Mouse (Mus musculus): Measurements from ENCODE around the gene Npw. TPM values are rescaled to one million over a fixed set of nuclear protein-coding genes. Genes with fewer than 3 reads are reported as not detected.
A peak's percentile ranks its signal among the peaks of the same experiment; 100 is the strongest.

Npw gene
- polyA plus RNA-seq (2015; fragmentation: Nextera tagmentation; extraction: Ambion mirVana): 0.42 and 0.51 TPM in 2 replicates

GRCm38 (mm10) chr17:24658017-24658758, at the start of gene Npw:
Gene Npw, minus strand, starts transcription at chr17:24658457.
- Histone ChIP-seq H3K36me3 (no peaks in the 10 kb centered on the region), H3K9ac (replicated peaks) (peak within 1 kb of the TSS; percentile 27; the same call in 1 of the 2 replicates), H3K27me3 (replicated peaks) (peaks cover 53% of the 10 kb centered on the region), H3K9me3 (replicated peaks) (no peaks in the 10 kb centered on the region), H3K4me1 (peaks cover 18% of the 10 kb centered on the region), H3K27ac (replicated peaks) (no peak within 1 kb of the TSS), H3K4me3 (replicated peaks) (peak within 1 kb of the TSS; percentile 33), H3K4me2 (peak within 1 kb of the TSS; percentile 61)
- under 1% methylated on average over 47 of the region's 47 CpGs for WGBS
- ATAC-seq (ENCODE audit: low FRiP score): no peak

- Histone ChIP-seq H3K36me3 (peaks cover 24% of the 10 kb centered on the region), H3K4me1 (peaks cover 21% of the 10 kb centered on the region), H3K9me3 (replicated peaks) (no peaks in the 10 kb centered on the region), H3K9ac (replicated peaks) (peak overlapping the region; percentile 78), H3K4me3 (replicated peaks) (peak overlapping the region; percentile 77), H3K4me2 (peak overlapping the region; percentile 81), H3K27ac (replicated peaks) (peak overlapping the region; percentile 83), H3K27me3 (replicated peaks) (no peaks in the 10 kb centered on the region)
- no peak; the same call in 1 of the 2 replicates for ATAC-seq (ENCODE audit: low FRiP score)
- 5% methylated on average over 24 of the region's 24 CpGs for WGBS
These were observed 49.7 kb upstream of the Npw start for GRCm38 (mm10) chr17:24707801-24708425.

GRCm38 (mm10) chr17:24706982-24707800, 48.9 kb upstream of the Npw start, which contains the start of gene Tbl3:
Gene Tbl3, minus strand, starts transcription at chr17:24707660.
- peak; percentile 92 for ATAC-seq (ENCODE audit: low FRiP score)
- WGBS: 4% methylated on average over 32 of the region's 32 CpGs
- H3K4me2 ChIP-seq: peak within 1 kb of the TSS; percentile 81

GRCm38 (mm10) chr17:24705821-24706220, 47.6 kb upstream of the Npw start:
- WGBS: 94% methylated on average over 3 of the region's 3 CpGs
- no peak overlapping the region for H3K4me3 ChIP-seq (replicated peaks)
- ATAC-seq (ENCODE audit: low FRiP score): no peak
- H3K4me1 ChIP-seq: peaks cover 21% of the 10 kb centered on the region
- H3K9ac ChIP-seq (replicated peaks): no peak overlapping the region
- H3K27me3 ChIP-seq (replicated peaks): no peaks in the 10 kb centered on the region
- no peak overlapping the region for H3K27ac ChIP-seq (replicated peaks)
- H3K9me3 ChIP-seq (replicated peaks): no peaks in the 10 kb centered on the region
- peak overlapping the region; percentile 81; the same call in 1 of the 2 replicates for H3K4me2 ChIP-seq
- peaks cover 44% of the 10 kb centered on the region for H3K36me3 ChIP-seq

More at GRCm38 (mm10) chr17:24706982-24707800, 48.9 kb upstream of the Npw start, which contains the start of gene Tbl3:
- Histone ChIP-seq H3K27ac (replicated peaks) (peak within 1 kb of the TSS; percentile 83), H3K27me3 (replicated peaks) (no peaks in the 10 kb centered on the region), H3K4me3 (replicated peaks) (peak within 1 kb of the TSS; percentile 77), H3K9ac (replicated peaks) (peak within 1 kb of the TSS; percentile 78), H3K36me3 (peaks cover 30% of the 10 kb centered on the region), H3K4me1 (peaks cover 21% of the 10 kb centered on the region), H3K9me3 (replicated peaks) (no peaks in the 10 kb centered on the region)

- Histone ChIP-seq H3K36me3 (peaks cover 60% of the 10 kb centered on the region), H3K4me2 (no peak overlapping the region), H3K9ac (replicated peaks) (no peak overlapping the region), H3K27ac (replicated peaks) (no peak overlapping the region), H3K9me3 (replicated peaks) (no peaks in the 10 kb centered on the region), H3K4me3 (replicated peaks) (no peak overlapping the region), H3K27me3 (replicated peaks) (no peaks in the 10 kb centered on the region), H3K4me1 (peaks cover 23% of the 10 kb centered on the region)
- WGBS: 91% methylated on average over 9 of the region's 9 CpGs
- no peak for ATAC-seq (ENCODE audit: low FRiP score)
These were observed 43.0 kb upstream of the Npw start for GRCm38 (mm10) chr17:24701251-24701650.

- Histone ChIP-seq H3K9me3 (replicated peaks) (no peaks in the 10 kb centered on the region), H3K27me3 (replicated peaks) (no peaks in the 10 kb centered on the region), H3K4me1 (peaks cover 27% of the 10 kb centered on the region), H3K4me3 (replicated peaks) (no peak overlapping the region), H3K27ac (replicated peaks) (no peak overlapping the region), H3K4me2 (no peak overlapping the region), H3K9ac (replicated peaks) (no peak overlapping the region), H3K36me3 (peaks cover 48% of the 10 kb centered on the region)
- no peak for ATAC-seq (ENCODE audit: low FRiP score)
- 89% methylated on average over 2 of the region's 2 CpGs for WGBS
These were observed 41.2 kb upstream of the Npw start for GRCm38 (mm10) chr17:24699473-24699872.

GRCm38 (mm10) chr17:24698715-24699114, 40.5 kb upstream of the Npw start:
- 69% methylated on average over 9 of the region's 9 CpGs for WGBS

GRCm38 (mm10) chr17:24697985-24698384, 39.7 kb upstream of the Npw start:
- Histone ChIP-seq H3K4me2 (no peak overlapping the region), H3K4me3 (replicated peaks) (no peak overlapping the region), H3K36me3 (peaks cover 40% of the 10 kb centered on the region), H3K4me1 (peaks cover 36% of the 10 kb centered on the region), H3K27me3 (replicated peaks) (no peaks in the 10 kb centered on the region), H3K9me3 (replicated peaks) (no peaks in the 10 kb centered on the region), H3K27ac (replicated peaks) (no peak overlapping the region), H3K9ac (replicated peaks) (no peak overlapping the region)
- ATAC-seq (ENCODE audit: low FRiP score): no peak
- WGBS: 22% methylated on average over 5 of the region's 5 CpGs

More at GRCm38 (mm10) chr17:24698715-24699114, 40.5 kb upstream of the Npw start:
- Histone ChIP-seq H3K36me3 (peaks cover 40% of the 10 kb centered on the region), H3K27me3 (replicated peaks) (no peaks in the 10 kb centered on the region), H3K9ac (replicated peaks) (no peak overlapping the region), H3K4me1 (peaks cover 32% of the 10 kb centered on the region), H3K4me2 (no peak overlapping the region), H3K9me3 (replicated peaks) (no peaks in the 10 kb centered on the region), H3K4me3 (replicated peaks) (no peak overlapping the region), H3K27ac (replicated peaks) (no peak overlapping the region)
- no peak for ATAC-seq (ENCODE audit: low FRiP score)

GRCm38 (mm10) chr17:24696011-24696697, 37.9 kb upstream of the Npw start, which contains the start of the genes Gfer and Noxo1:
Gene Gfer, minus strand, starts transcription at chr17:24696156.
Gene Noxo1, plus strand, starts transcription at chr17:24696234.
- H3K4me3 ChIP-seq (replicated peaks): peak within 1 kb of the TSS; percentile 60
- peak within 1 kb of the TSS; percentile 93 for H3K27ac ChIP-seq (replicated peaks)
- under 1% methylated on average over 65 of the region's 76 CpGs for WGBS
- peaks cover 30% of the 10 kb centered on the region for H3K36me3 ChIP-seq
- H3K9me3 ChIP-seq (replicated peaks): no peaks in the 10 kb centered on the region
- peaks cover 41% of the 10 kb centered on the region for H3K4me1 ChIP-seq
- H3K27me3 ChIP-seq (replicated peaks): no peaks in the 10 kb centered on the region
- peak within 1 kb of the TSS; percentile 76 for H3K4me2 ChIP-seq
- peak within 1 kb of the TSS; percentile 84 for H3K9ac ChIP-seq (replicated peaks)
- peak; percentile 93 for ATAC-seq (ENCODE audit: low FRiP score)

GRCm38 (mm10) chr17:24695326-24696010, 37.2 kb upstream of the Npw start:
- Histone ChIP-seq H3K9me3 (replicated peaks) (no peaks in the 10 kb centered on the region), H3K4me1 (peaks cover 48% of the 10 kb centered on the region), H3K4me2 (peak overlapping the region; percentile 76), H3K9ac (replicated peaks) (peak overlapping the region; percentile 84), H3K4me3 (replicated peaks) (peak overlapping the region; percentile 60), H3K27me3 (replicated peaks) (0 out of 2 replicates have a peak, but pooled peaks cover 4% of the 10 kb centered on the region), H3K36me3 (peaks cover 23% of the 10 kb centered on the region), H3K27ac (replicated peaks) (peak overlapping the region; percentile 93)
- peak; percentile 45 for ATAC-seq (ENCODE audit: low FRiP score)
- WGBS: 6% methylated on average over 47 of the region's 51 CpGs
